Mouse (Mus musculus) 3134 (cell line): Measurements from ENCODE around the gene Slc25a24.

Experiments used
- DNase-seq: peaks from one replicate; pipeline ENCODE4 v3.0.0-alpha.2; 2011; ENCODE audit warnings: low spot score; ENCODE audit not compliant: insufficient read length; ENCODE audit errors: extremely low read depth

The Slc25a24 gene

DNA sequence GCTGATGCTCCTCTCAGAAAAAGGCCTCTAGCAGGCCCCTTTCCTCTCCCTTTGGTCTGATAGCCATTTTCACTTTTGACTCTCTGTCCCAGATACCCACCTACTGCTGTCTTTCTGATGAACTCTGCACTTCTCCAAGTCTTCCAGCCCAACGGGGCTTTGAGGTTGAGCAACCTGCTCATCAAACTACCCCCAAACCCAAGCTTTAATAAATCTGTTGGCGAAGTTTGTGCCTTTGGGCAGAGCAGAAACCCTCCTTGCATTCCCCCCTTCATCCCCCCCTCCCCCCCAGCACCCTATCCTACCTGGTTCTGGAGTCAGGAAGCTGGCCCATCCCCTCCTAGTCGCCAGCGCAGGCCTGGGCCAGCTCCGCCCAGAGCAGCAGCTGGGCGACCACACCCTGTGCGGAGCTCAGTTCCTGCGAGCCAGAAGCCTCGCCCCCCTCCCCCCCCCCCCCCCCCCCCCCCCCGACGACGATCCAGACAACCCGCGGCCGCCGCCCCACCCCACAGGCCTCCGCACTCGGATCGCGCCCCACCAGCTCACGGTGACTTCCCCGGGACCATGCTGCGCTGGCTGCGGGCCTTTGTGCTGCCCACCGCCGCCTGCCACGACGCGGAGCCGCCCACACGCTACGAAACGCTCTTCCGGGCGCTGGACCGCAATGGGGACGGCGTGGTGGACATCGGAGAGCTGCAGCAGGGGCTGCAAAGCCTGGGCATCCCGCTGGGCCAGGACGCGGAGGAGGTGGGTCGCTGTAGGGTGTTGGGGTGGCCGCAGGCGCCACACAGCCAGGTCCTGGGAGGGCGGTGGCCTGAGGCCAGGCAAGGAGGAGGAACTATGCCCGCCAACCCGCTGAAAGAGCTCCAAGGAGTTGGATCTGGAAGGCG lies at the start of gene Slc25a24:
TSS of gene Slc25a24 (plus strand) at position 509 of the 890 bp plus-strand sequence.
- peak; percentile 84 for DNase-seq

- no peak for DNase-seq
These were observed 42.8 kb upstream of the Slc25a24 start, which contains the start of gene Slc25a54 for GRCm38 (mm10) chr3:109080169-109080568. Gene Slc25a54, plus strand, starts transcription at chr3:109080469.

GRCm38 (mm10) chr3:109084418-109084817 lies 38.5 kb upstream of the Slc25a24 start:
- no peak for DNase-seq

DNA sequence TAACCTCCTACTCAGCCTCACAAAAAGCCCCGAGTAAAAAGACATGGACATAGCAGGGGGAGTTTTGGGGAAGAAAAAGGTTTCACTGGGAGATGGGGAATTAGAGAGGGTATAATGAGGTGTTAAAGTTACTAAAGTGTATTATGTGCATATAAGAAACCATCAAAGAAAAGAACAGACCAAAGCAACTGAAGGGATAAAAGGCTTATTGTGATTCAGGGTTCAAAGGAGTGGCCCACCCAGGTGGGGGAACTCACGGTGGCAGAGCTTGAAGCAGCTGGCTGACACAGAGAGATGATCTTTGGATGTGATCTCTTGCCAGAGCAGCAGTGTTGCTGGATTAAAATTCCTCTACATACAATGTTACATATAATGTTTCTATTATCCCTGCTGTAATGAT lies 34.5 kb upstream of the Slc25a24 start:
- no peak for DNase-seq

DNA sequence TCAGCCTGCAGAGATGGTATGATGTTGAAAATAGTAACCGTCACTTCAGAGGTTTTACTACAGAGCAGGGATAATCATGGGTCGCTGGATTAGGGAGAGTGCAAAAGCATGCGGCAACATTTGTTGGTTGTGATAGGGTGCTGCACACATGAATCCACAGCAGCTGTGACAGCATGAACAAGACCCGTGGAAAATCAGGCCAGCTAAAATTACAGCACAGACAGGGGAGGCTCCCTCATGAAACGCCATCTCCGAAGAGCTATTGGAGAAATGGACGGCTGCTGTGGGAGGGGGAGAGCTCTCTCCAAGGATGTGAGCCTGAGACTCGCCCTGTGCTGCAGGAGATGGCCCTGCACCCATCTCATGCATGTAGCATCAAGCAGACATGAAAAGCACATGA lies 18.2 kb upstream of the Slc25a24 start:
- no peak for DNase-seq

GRCm38 (mm10) chr3:109117136-109117535 lies 5.8 kb upstream of the Slc25a24 start:
- DNase-seq: no peak

DNA sequence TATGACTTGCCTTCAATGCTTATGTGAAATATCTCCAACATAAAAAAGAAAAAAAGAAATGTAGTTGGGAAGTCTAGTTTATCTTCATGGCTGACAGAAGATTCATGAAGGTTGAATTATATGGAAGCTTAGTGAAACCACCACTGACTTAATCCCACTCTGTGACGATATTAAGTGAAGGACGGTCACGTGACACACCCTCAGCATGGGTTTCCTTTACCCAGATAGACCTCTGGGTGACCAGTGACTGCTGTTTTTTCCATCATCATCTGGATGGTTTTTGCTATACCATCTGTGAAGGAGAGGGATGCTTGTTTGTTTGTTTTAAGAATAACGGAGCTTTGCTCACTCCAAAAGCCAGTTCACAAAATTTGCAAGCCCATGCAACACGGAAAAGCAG lies 3.4 kb upstream of the Slc25a24 start:
- no peak for DNase-seq

- DNase-seq: no peak
These were observed 3.0 kb upstream of the Slc25a24 start for GRCm38 (mm10) chr3:109119973-109120372.

DNA sequence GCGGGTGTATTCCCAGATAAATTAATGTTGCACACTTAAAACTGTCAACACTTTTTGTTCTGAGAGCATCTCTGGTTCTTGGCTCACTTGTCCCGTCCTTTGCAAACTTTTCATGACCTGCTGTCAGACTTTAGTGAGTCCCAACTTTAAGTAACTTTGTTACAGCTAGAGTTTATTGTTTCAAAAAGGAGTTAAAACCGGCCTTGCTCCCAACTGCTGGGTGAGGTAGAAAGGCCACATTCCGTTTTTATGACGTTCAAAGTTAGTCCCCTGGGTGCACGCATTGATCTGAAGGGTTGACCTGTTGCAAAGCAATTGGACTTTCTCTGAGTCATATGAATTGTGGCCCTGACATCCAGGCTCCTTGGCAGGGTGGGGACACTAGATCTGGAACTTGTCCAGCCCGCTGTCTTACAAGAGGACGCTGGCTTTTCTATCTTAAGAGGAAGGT lies 607 bp downstream of the Slc25a24 start:
- DNase-seq: peak; percentile 72

DNA sequence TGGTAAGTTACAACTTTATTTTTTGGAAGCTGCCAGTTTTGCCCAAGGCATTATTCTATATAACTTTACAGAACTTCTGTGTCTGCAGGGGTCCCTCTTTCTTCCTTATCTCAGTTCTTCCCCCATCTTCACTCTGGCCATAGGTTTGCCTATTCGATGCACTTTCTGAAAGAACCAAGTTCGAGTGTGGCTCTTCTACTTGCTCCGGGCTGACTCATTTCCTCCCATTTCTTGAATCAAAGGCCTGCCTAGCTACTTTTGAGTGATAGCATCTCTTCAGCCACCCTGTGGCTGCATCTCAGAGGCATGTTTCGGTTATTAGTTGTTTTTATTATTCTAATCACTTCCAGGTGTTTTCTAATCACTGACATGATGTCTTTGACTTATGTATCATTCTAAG lies 1.1 kb downstream of the Slc25a24 start:
- DNase-seq: no peak

- no peak for DNase-seq
These were observed 2.6 kb downstream of the Slc25a24 start for GRCm38 (mm10) chr3:109125531-109125930.

- DNase-seq: no peak
These were observed 6.8 kb downstream of the Slc25a24 start for GRCm38 (mm10) chr3:109129768-109130167.

- DNase-seq: no peak
These were observed 10.0 kb downstream of the Slc25a24 start for GRCm38 (mm10) chr3:109132966-109133365.

- DNase-seq: no peak
These were observed 11.1 kb downstream of the Slc25a24 start for GRCm38 (mm10) chr3:109134036-109134435.

GRCm38 (mm10) chr3:109135352-109135751 lies 12.4 kb downstream of the Slc25a24 start:
- no peak for DNase-seq

DNA sequence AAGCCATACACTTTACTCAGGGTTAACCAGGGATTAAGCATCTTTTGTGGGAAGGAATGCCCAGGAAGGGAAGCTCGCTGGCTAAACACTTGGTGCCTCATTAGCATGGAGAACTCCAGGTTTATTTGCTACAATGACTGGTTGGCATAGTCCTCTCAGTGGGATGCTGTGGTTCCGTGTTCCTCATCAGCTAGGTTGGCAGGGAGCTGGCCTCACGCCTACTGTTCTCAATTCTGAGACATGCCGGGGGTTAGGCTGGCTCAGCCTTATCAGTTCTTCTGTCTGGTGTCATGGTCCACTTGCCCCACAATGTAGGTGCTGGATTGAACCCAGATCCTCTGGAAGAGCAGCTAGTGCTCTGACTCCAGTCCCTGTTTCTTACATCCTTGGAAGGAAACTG lies 29.6 kb downstream of the Slc25a24 start:
- DNase-seq: no peak

DNA sequence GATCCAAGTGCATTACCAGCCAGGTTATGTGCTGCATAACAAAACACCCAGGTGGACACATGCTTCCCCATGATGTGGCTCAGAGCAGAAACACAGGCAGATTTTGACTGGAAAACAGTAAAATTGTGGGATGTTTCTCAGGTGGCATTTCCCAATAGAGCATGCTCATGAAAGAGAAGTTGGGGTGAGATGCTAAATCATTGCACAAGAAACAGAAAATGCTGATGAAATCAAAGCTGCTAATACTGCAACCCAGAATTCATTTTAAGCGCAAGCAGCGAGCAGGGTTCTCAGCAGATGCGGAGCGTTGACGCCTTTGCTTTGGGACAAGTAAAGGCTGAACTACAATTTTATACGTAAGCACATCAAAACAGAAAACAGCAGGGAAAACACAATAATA lies 30.5 kb downstream of the Slc25a24 start:
- DNase-seq: no peak

DNA sequence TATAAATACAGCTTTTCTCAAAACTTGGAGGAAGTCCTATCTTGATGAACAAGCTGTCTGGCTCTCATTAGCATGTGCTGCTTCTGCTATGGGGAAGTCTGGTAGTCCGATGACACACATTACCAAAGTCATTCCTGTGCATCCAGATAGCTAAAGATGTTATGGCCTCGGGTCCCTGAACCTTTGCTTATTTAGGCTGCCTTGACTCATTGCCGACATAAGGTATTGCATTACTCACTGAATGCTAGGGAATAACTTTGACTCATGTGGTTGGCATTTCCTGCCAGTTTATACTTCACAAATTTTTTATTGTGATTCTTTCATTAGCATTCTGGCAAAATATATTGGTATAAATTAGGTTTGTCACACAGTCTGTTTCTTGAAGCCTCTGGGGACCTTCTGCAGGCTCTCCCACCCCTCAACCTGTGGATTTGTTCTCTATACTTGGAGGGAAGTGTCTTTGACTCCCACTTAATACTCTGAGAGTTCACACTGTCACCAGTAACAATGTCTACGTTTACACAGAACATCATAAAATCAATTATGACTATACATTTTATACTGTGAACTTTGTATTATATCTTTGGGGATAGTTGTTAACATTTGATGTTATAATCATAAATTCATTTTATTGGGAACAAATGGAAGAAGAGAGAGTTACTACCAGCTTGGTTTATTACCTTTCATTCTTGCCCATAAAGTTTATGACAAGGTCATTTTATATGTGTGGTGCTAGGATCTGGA lies 33.1 kb downstream of the Slc25a24 start:
- DNase-seq: peak; percentile 61

- no peak for DNase-seq
These were observed 34.5 kb downstream of the Slc25a24 start for GRCm38 (mm10) chr3:109157481-109157880.

DNA sequence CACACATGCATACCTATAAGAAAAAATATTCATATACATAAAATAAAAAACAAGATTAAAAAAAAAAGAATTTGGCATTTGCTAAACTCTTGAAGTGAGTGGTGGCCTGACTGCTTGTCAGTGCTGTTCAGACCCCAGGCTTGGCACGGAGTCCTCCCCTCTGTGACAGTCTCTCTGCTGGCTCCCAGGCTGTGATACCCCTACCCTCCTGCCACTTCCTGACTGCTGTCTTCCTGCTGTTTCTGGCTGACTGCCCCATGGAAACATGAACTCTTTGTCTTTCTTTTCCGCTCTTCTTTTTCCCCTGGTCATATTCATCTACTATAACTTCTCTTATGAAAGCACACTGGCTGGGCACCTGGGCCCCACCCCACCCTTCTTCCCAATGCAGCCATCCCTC lies 41.1 kb downstream of the Slc25a24 start:
- no peak for DNase-seq

DNA sequence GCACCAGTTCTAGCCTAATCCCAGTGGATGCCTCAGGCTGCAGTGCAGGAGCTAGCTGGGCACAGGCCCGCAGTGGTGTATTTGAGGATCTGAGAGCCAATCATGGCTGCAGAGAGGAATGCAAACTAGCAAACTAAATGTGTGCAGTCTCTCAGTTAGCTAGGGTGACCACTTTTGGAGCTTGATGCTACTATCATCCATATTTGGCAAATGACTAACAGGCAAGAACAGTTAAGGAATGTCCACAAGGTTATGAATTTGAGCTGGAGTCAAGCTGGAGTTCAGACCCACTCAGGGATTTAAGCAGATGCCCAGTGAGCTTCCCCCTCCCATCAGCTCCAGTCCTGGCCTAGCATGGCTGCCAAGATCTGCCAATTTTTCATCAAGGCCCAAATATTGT lies 41.7 kb downstream of the Slc25a24 start:
- DNase-seq: peak; percentile 75
